Mouse (Mus musculus) left cerebral cortex, adult 11 months (tissue): Measurements from ENCODE around the gene Lmod3.
"Not testable (repeated sequence)": the region's sequence is repeated elsewhere in the genome, so short reads cannot be mapped to it uniquely, and the experiment has no call there.

Experiments used
- DNase-seq: peaks from one replicate; pipeline ENCODE4 v3.0.0; 2022; ENCODE audit warnings: low spot score

The Lmod3 gene

GRCm38 (mm10) chr6:97276366-97276765 lies 23.8 kb upstream of the Lmod3 start:
- DNase-seq, result no peak

GRCm38 (mm10) chr6:97275760-97276159 lies 23.2 kb upstream of the Lmod3 start:
- DNase-seq, result no peak

DNA sequence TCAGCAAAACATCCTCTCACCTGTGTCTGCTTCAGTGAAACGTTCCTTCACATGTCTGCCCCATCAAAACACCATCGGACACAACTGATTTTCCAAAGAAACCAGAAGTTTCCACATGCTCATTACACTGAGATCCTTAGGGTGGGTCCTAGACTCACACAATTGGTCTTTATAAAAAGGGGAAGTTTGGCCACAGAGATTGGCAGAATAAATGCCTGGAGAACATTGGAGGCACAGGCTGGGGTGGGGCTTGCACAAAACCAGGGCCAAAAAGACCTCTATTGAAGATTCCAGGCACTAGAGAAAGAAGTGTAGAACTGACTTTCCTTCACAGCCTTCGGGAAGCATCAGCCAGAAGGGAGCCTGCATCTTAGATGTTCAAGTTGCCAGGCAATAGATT lies 21.2 kb upstream of the Lmod3 start:
- no peak for DNase-seq

- DNase-seq, result no peak
Observed at GRCm38 (mm10) chr6:97273058-97273710, 20.6 kb upstream of the Lmod3 start.

DNA sequence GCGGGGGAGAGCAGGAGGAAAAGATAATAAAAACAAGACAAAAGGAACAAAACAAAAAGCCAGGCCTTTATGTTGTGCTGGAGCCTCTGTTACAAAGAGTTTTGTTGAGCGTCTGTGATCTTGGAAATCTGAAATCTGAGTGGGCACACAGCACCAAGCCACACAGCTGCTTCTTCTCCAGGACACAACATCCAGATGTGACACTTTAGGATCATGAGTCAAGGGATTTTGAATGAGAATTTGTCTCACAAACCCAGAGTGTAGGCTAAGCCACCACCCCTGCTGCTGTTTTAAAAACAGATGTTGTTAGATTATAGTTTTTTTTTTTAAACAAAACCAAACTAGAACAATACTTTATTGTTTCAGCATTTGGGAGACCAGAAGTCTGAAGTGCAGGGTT lies 19.8 kb upstream of the Lmod3 start:
- no peak for DNase-seq

GRCm38 (mm10) chr6:97269596-97269995 lies 17.0 kb upstream of the Lmod3 start:
- no peak for DNase-seq

- no peak for DNase-seq
Observed at GRCm38 (mm10) chr6:97267132-97267531, 14.6 kb upstream of the Lmod3 start.

DNA sequence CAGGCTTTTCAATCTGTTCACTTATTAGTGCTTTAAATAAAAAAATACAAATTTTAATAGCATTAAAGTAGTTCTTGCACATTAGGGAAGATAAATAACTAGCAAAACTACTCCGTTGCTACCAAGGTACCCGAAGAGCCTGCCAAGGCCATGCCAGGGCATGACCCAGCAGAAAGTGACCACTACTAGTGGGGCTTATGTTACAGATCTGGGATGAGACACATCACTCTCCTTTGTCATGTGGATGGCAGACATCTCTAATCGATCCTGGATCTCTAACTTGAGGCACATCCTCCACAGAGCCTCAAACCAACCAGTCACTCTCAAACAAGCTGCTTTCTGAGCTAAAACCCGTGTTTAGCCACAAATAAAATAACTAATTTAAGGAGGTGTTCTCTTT lies 14.1 kb upstream of the Lmod3 start:
- no peak for DNase-seq

DNA sequence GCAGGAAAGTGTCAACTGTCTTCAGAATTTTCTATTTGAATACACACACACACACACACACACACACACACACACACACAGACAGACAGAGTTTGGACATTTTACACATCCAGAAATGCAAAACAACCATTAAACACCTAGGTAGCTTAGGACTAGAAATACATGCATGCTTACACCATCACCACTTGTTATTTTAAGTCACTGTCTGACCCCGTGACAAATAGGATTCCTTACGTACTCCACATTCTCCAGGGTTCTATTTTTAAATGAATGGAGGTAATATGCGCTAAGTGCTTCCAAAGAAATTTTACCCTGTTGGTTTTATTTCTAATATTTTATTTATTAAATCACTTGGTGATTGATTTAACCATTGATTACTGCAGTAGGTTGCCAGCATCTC lies 13.1 kb upstream of the Lmod3 start:
- DNase-seq, result no peak

DNA sequence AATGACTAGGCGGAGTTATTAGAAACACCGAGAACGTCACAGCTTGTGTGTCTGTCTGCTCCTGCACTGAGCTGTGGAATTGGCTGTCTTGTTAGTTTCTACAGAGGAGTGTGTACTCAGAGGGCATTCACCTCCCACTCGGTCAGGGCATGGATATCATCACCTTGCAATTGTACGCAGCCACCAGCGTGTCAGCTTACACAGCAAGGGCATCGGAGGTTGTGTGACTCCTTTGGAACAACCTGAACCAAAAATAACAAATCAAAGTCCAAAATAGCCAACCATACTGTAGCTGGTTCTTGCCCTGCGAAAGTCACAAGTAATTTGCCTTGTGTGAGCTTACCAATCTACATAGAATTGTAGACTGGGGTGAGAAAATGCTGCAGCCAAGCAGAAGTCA lies 12.7 kb upstream of the Lmod3 start:
- no peak for DNase-seq

DNA sequence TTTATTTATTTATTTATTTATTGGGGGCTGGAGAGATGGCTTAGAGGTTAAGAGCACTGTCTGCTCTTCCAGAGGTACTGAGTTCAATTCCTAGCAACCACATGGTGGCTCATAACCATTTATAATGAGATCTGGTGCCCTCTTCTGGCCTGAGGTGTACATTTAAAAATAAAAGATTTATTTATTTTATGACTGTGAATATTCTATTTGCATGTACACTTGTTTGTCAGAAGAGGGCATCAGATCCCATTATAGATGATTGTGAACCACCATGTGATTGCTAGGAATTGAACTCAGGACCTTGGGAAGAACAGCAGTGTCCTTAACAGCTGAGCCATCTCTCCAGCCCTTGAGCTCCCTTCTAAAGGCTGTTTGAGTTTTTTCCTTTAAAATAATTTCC lies 11.2 kb upstream of the Lmod3 start:
- not testable (repeated sequence) for DNase-seq

DNA sequence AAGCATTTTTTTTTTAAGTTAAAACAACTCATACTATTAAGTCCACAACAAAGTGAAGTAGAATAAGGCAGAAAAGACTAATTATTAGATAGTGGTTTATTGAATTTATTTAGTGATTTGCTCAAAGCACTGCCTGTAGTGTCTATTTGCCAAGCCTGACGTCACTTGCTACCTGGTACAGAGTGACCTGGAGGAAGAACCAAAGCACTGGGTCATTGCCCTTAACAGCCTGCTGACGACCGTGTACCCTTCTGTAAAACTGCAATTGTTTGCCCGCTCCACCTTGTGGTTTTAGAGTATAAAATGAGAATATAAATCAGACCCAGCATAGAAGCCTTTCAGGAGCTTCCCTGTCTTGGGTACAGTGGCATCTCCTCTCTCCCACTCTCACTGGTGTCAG lies 9.7 kb upstream of the Lmod3 start:
- no peak for DNase-seq

GRCm38 (mm10) chr6:97259926-97260325 lies 7.4 kb upstream of the Lmod3 start:
- not testable (repeated sequence) for DNase-seq

DNA sequence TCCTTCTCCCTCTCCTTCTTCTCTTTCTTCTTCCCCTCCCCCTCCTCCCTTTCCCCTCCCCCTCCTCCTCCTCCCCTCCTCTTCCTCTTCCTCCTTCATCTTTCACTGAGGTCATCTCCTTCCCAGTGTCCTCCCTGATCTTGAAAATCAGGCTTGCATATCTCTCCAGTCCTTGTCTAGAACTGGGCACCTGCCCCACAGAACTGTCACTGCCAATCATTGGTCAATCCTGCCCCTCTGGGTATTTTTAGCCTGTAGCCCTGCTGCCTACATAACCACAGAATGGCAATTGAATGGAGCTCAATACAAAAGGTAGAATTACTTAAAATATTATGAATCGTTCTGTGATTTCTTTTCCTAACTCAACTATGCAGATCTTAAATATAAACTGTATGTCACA lies 5.9 kb upstream of the Lmod3 start:
- DNase-seq, result no peak

- DNase-seq, result no peak
Observed at GRCm38 (mm10) chr6:97252086-97252485, 473 bp downstream of the Lmod3 start.

GRCm38 (mm10) chr6:97250966-97251365 lies 1.6 kb downstream of the Lmod3 start:
- DNase-seq, result no peak

DNA sequence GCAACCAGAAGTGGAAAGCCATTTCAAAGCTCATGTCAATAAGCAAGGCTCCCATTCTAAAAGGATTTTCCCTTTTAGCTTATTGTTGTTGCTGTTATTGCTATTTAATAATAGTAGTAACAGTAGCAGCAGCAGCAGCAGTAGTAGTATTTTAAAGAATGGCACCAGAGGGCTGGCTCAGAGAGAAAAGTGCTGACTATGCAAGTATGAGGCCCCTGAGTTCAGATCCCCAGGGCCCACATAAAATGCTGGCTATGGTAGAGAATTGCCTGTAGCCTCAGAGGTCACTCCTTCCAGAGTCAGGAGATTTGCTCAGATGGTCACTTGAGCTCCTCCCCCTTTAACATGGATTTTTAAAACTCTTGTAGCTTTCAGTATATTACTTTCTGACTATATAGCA lies 7.4 kb downstream of the Lmod3 start:
- no peak for DNase-seq

DNA sequence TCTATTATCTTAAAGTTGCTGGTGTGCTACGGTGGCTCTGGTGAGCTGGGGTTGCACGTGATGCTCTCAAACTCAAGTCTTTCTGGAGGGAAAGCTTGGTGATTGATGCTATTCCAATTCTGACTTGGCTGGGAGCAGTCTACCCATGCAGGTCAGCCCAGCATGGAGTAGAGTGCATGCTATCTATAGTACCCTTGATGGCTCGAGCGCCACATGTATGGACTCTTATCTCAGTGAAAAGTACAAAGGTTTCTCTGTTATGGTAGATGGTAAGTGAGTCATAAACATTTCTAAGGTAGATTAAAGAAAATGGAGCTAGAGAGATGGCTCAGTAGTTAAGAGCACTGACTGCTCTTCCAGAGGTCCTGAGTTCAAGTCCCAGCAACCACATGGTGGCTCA lies 10.0 kb downstream of the Lmod3 start:
- no peak for DNase-seq

DNA sequence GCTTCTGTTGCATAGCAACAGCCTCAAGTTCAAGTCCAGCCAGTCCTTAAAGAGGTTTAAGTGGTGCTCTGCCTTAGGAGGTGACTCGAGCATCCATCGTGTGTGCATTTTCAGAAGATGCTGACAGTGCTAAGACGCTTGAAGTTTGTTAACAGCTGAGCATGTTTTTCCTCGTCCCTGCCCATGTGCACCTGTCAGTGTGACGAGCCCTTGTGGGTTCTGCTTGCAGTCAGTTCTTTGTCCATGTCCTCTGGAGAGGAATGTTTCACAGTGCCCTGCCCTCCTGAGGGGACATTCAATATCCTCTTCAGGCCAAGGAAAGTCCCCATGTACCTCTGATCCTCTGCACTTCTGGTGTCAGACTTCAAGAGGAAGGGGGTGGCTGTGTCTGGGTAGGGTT lies 12.5 kb downstream of the Lmod3 start:
- no peak for DNase-seq

- no peak for DNase-seq
Observed at GRCm38 (mm10) chr6:97239360-97239759, 13.2 kb downstream of the Lmod3 start.

GRCm38 (mm10) chr6:97236088-97236487 lies 16.5 kb downstream of the Lmod3 start:
- DNase-seq, result no peak

DNA sequence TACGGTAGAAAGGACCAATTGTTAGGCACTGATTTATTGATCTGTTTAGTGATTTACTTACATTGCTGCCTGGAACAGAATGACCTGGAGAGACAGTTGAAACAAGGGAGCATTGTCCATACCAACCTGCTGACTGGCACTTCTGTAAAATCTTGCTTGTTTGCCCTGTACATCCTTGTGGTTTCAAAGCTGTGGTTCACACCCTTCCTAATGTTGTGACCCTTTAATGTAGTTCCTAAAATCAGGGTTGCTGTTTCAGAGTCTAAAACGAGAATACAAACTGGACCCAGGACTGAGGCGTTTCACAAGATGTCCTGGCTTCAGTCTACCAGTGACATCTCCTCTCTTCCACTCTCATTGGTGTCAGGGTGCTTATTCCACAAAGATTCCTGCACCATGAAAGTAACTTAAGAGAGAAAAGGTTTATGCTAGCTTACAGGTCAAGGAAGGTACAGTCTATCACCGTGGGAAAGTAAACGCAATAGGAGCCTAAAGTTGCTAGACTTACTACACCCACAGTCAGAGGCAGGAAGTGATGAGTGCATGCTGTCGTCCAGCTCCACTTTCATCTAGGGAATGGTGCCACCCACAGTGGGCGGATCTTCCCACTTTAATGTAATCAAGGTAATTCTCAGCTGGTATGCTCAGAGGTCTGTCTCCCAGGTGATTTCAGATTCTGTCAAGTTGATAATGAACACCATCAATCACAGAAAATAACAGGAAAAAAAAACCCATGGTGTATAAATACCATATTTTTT lies 17.5 kb downstream of the Lmod3 start:
- DNase-seq, result no peak

DNA sequence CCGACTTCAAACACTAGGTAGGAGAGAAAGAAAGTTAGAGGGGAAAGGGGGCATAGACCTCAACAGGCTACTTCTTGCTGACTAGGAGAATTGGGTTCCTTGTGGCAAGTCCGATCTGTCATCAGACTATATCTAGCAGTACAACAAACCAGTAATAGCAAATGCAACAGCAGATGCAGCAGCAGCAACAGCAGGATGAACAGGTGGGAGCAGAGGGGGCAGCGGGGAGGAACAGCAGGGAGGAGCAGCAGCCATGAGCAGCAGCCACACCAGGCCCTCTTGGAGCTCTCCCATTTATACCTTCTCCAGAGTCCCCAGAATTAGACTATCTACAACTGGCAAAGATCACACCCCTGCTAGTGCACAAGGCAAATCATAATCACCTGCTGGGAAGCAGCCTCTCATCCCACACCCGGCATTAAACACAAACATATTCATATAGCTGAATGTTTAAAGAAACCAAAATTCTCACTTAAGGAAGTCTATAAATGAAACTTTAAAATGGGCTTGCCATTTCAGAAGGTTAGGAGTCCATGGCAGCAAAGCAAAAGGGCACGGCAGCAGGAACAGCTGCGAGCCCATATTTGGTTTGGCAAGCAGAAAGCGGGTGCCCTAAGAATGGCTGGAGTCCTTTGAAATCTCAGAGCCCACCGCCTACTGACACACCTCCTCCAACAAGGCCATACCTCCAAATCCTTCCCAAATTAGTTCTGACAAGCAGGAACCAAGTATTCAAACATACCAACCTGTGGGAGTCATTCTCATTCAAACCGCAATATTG lies 25.3 kb downstream of the Lmod3 start:
- no peak for DNase-seq
